Mouse (Mus musculus): Measurements from ENCODE around the gene Zfp239. TPM values are rescaled to one million over a fixed set of nuclear protein-coding genes. Genes with fewer than 3 reads are reported as not detected.
"Not testable (repeated sequence)": the region's sequence is repeated elsewhere in the genome, so short reads cannot be mapped to it uniquely, and the experiment has no call there.

Gene Zfp239
- total and polyA plus RNA-seq, 2 experiments from 2014 or later, result 0.20 TPM; not detected in 1

- Histone ChIP-seq H3K4me2 (ENCODE audit: low read depth, low read length) (peak within 1 kb of the TSS; percentile 75), H3K36me3 (replicated peaks; ENCODE audit: control insufficient read depth, insufficient read depth, low read length) (peaks cover 30% of the 10 kb centered on the region), H3K9me3 (replicated peaks; ENCODE audit: control insufficient read depth, low read length) (no peaks in the 10 kb centered on the region), H3K9ac (replicated peaks; ENCODE audit: low read depth, low read length) (peak within 1 kb of the TSS; percentile 89), H3K27me3 (ENCODE audit: control insufficient read depth, insufficient read depth, low read length) (no peaks in the 10 kb centered on the region), H3K4me1 (ENCODE audit: control insufficient read depth, insufficient read depth) (0 out of 2 replicates have a peak, but pooled peaks cover 2% of the 10 kb centered on the region), H3K4me3 (ENCODE audit: low read depth, low read length) (peak within 1 kb of the TSS; percentile 81), H3K27ac (ENCODE audit: low read depth) (peak within 1 kb of the TSS; percentile 86)
- ATAC-seq (ENCODE audit: insufficient read depth, low read depth) (peak; percentile 96), DNase-seq (ENCODE audit: low spot score) (peak; percentile 94)
- peak; percentile 66 for TF ChIP-seq CTCF (IDR thresholded peaks at IDR 0.05; ENCODE audit: low read depth)
- TF ChIP-seq EP300 (IDR thresholded peaks at IDR 0.05; ENCODE audit: low read depth), result no peak
- WGBS, result under 1% methylated on average over 64 of the region's 66 CpGs
Observed at GRCm38 (mm10) chr6:117840686-117841510, 21.0 kb upstream of the Zfp239 start, which contains the start of gene Zfp637. Gene Zfp637, plus strand, starts transcription at chr6:117841180.

- Histone ChIP-seq H3K4me1 (ENCODE audit: control insufficient read depth, insufficient read depth) (0 out of 2 replicates have a peak, but pooled peaks cover 2% of the 10 kb centered on the region), H3K4me2 (ENCODE audit: low read depth, low read length) (peak overlapping the region; percentile 75), H3K9ac (replicated peaks; ENCODE audit: low read depth, low read length) (peak overlapping the region; percentile 89), H3K27ac (ENCODE audit: low read depth) (peak overlapping the region; percentile 86), H3K4me3 (ENCODE audit: low read depth, low read length) (peak overlapping the region; percentile 81), H3K36me3 (replicated peaks; ENCODE audit: control insufficient read depth, insufficient read depth, low read length) (peaks cover 35% of the 10 kb centered on the region), H3K9me3 (replicated peaks; ENCODE audit: control insufficient read depth, low read length) (no peaks in the 10 kb centered on the region), H3K27me3 (ENCODE audit: control insufficient read depth, insufficient read depth, low read length) (no peaks in the 10 kb centered on the region)
- 10% methylated on average over 12 of the region's 12 CpGs for WGBS
- TF ChIP-seq EP300 (IDR thresholded peaks at IDR 0.05; ENCODE audit: low read depth) (no peak), CTCF (IDR thresholded peaks at IDR 0.05; ENCODE audit: low read depth) (no peak)
- peak; percentile 1; the same call in 1 of the 2 replicates for ATAC-seq (ENCODE audit: insufficient read depth, low read depth)
- DNase-seq (ENCODE audit: low spot score), result peak; percentile 15
Observed at GRCm38 (mm10) chr6:117841511-117841955, 20.4 kb upstream of the Zfp239 start.

DNA sequence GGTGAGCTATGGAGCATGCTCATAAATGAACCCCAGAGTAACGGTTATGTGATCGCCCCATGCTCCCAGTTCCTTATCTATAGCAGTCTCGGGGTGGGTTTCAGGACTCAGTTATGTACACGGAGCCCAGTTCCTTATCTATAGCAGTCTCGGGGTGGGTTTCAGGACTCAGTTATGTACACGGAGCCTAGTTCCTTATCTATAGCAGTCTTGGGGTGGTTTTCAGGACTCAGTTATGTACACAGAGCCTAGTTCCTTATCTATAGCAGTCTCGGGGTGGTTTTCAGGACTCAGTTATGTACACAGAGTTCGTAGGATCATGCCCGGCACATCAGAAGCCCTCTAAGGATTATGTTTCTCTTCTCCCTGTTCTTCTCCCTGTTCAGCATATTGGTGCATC, 17.3 kb upstream of the Zfp239 start:
- Histone ChIP-seq H3K9ac (replicated peaks; ENCODE audit: low read depth, low read length) (no peak overlapping the region), H3K4me3 (ENCODE audit: low read depth, low read length) (no peak overlapping the region), H3K27ac (ENCODE audit: low read depth) (no peak overlapping the region), H3K36me3 (replicated peaks; ENCODE audit: control insufficient read depth, insufficient read depth, low read length) (peaks cover 45% of the 10 kb centered on the region), H3K9me3 (replicated peaks; ENCODE audit: control insufficient read depth, low read length) (no peaks in the 10 kb centered on the region), H3K27me3 (ENCODE audit: control insufficient read depth, insufficient read depth, low read length) (no peaks in the 10 kb centered on the region), H3K4me1 (ENCODE audit: control insufficient read depth, insufficient read depth) (0 out of 2 replicates have a peak, but pooled peaks cover 2% of the 10 kb centered on the region), H3K4me2 (ENCODE audit: low read depth, low read length) (no peak overlapping the region)
- no peak for ATAC-seq (ENCODE audit: insufficient read depth, low read depth)
- no peak for TF ChIP-seq CTCF (IDR thresholded peaks at IDR 0.05; ENCODE audit: low read depth)
- TF ChIP-seq EP300 (IDR thresholded peaks at IDR 0.05; ENCODE audit: low read depth), result no peak
- WGBS, result 75% methylated on average over 9 of the region's 9 CpGs
- no peak for DNase-seq (ENCODE audit: low spot score)

- not testable (repeated sequence) for ATAC-seq (ENCODE audit: insufficient read depth, low read depth); DNase-seq (ENCODE audit: low spot score); H3K4me3 ChIP-seq (ENCODE audit: low read depth, low read length); H3K9me3 ChIP-seq (replicated peaks; ENCODE audit: control insufficient read depth, low read length); H3K27me3 ChIP-seq (ENCODE audit: control insufficient read depth, insufficient read depth, low read length); H3K4me2 ChIP-seq (ENCODE audit: low read depth, low read length); H3K9ac ChIP-seq (replicated peaks; ENCODE audit: low read depth, low read length); H3K4me1 ChIP-seq (ENCODE audit: control insufficient read depth, insufficient read depth); H3K27ac ChIP-seq (ENCODE audit: low read depth)
- 92% methylated on average over 4 of the region's 4 CpGs for WGBS
- H3K36me3 ChIP-seq (replicated peaks; ENCODE audit: control insufficient read depth, insufficient read depth, low read length), result peaks cover 45% of the 10 kb centered on the region
Observed at GRCm38 (mm10) chr6:117846671-117847070, 15.2 kb upstream of the Zfp239 start.

GRCm38 (mm10) chr6:117847772-117848171, 14.1 kb upstream of the Zfp239 start:
- ATAC-seq (ENCODE audit: insufficient read depth, low read depth) (no peak), DNase-seq (ENCODE audit: low spot score) (no peak)
- no peak for TF ChIP-seq EP300 (IDR thresholded peaks at IDR 0.05; ENCODE audit: low read depth)
- no peak for TF ChIP-seq CTCF (IDR thresholded peaks at IDR 0.05; ENCODE audit: low read depth)
- H3K36me3 ChIP-seq (replicated peaks; ENCODE audit: control insufficient read depth, insufficient read depth, low read length), result peaks cover 45% of the 10 kb centered on the region
- no peak overlapping the region for H3K9ac ChIP-seq (replicated peaks; ENCODE audit: low read depth, low read length)
- H3K27ac ChIP-seq (ENCODE audit: low read depth), result no peak overlapping the region
- H3K4me1 ChIP-seq (ENCODE audit: control insufficient read depth, insufficient read depth), result no peaks in the 10 kb centered on the region
- H3K27me3 ChIP-seq (ENCODE audit: control insufficient read depth, insufficient read depth, low read length), result no peaks in the 10 kb centered on the region
- no peak overlapping the region for H3K4me3 ChIP-seq (ENCODE audit: low read depth, low read length)
- 94% methylated on average over 2 of the region's 2 CpGs for WGBS
- no peaks in the 10 kb centered on the region for H3K9me3 ChIP-seq (replicated peaks; ENCODE audit: control insufficient read depth, low read length)
- no peak overlapping the region for H3K4me2 ChIP-seq (ENCODE audit: low read depth, low read length)

Measured in heart, postnatal 0 days (tissue).